Mouse (Mus musculus) gastrocnemius, adult 2 months (tissue): Measurements from ENCODE around the gene Fchsd2. TPM values are rescaled to one million over a fixed set of nuclear protein-coding genes. Genes with fewer than 3 reads are reported as not detected.
A peak's percentile ranks its signal among the peaks of the same experiment; 100 is the strongest.

Source experiments
- DNase-seq: peaks from one replicate; pipeline ENCODE4 v3.0.0; 2022
- H3K27ac ChIP-seq: fragments of 200-600 bp; 2 replicates; pipeline ENCODE4 v1.8.1; 2022; ENCODE audit warnings: mild to moderate bottlenecking
- H3K4me3 ChIP-seq: fragments of 200-600 bp; 2 replicates; pipeline ENCODE4 v1.8.1; 2022; ENCODE audit warnings: mild to moderate bottlenecking, moderate library complexity
- CTCF ChIP-seq: fragments of 200-600 bp; IDR thresholded peaks from 2 replicates; pipeline ENCODE4 v1.8.1; 2022; ENCODE audit warnings: antibody characterized with exemption, mild to moderate bottlenecking, moderate library complexity
- intact Hi-C: fragments of 180-260 bp; cut with DNase I; formaldehyde crosslinking; loops from one replicate; pipeline ENCODE4 v1.15.1; 2025
- total RNA-seq, 2 experiments: library from RNA; stranded (reverse); gene quantifications; 2 replicates each; pipeline ENCODE4 v1.2.3; 2021

Fchsd2 gene
- total RNA-seq, 2 experiments from 2014 or later = 3.7 to 7.1 TPM

GRCm38 (mm10) chr7:101062246-101062645 is 30.4 kb upstream of the Fchsd2 start:
- Histone ChIP-seq H3K4me3 (no peak overlapping the region), H3K27ac (peak overlapping the region; percentile 73)
- no peak for TF ChIP-seq CTCF
- DNase-seq = peak; percentile 63
- intact Hi-C loops = loop anchor here (5.0 kb wide), 1 partner anchor 310 kb away; no protein-coding TSS in a partner anchor

DNA sequence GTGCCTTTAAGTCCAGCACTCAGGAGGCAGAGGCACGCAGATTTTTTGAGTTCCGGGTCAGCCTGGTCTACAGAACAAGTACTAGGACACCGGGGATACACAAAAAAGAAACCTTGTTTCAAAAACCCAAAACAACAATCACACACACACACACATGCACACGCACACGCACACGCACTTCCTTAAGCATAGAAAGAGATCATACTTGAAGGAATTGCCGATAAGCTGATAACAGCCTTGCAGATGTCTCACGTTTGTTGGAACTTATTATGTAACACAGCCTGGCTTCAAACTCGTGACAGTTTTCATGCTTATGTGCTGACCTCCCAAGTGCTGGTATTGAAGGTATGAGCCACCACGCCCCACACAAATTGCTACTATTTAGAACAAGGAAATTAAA is 29.1 kb upstream of the Fchsd2 start:
- no peak overlapping the region for H3K27ac ChIP-seq
- no peak for TF ChIP-seq CTCF
- intact Hi-C loops = loop anchor here (5.0 kb wide), 1 partner anchor 309 kb away; no protein-coding TSS in a partner anchor
- no peak overlapping the region for H3K4me3 ChIP-seq
- no peak for DNase-seq

GRCm38 (mm10) chr7:101064697-101065688 is 27.7 kb upstream of the Fchsd2 start:
- no peak for TF ChIP-seq CTCF
- no peak overlapping the region for H3K4me3 ChIP-seq
- intact Hi-C loops = loop anchor here (5.0 kb wide), 2 partner anchors 42 to 307 kb away; no protein-coding TSS in a partner anchor
- no peak overlapping the region for H3K27ac ChIP-seq
- DNase-seq = no peak

- Histone ChIP-seq H3K27ac (no peak overlapping the region), H3K4me3 (no peak overlapping the region)
- DNase-seq = no peak
- TF ChIP-seq CTCF = no peak
- intact Hi-C loops = loop anchor here (5.0 kb wide), 1 partner anchor 41 kb away; no protein-coding TSS in a partner anchor
Measured at GRCm38 (mm10) chr7:101066009-101066408, 26.7 kb upstream of the Fchsd2 start.

DNA sequence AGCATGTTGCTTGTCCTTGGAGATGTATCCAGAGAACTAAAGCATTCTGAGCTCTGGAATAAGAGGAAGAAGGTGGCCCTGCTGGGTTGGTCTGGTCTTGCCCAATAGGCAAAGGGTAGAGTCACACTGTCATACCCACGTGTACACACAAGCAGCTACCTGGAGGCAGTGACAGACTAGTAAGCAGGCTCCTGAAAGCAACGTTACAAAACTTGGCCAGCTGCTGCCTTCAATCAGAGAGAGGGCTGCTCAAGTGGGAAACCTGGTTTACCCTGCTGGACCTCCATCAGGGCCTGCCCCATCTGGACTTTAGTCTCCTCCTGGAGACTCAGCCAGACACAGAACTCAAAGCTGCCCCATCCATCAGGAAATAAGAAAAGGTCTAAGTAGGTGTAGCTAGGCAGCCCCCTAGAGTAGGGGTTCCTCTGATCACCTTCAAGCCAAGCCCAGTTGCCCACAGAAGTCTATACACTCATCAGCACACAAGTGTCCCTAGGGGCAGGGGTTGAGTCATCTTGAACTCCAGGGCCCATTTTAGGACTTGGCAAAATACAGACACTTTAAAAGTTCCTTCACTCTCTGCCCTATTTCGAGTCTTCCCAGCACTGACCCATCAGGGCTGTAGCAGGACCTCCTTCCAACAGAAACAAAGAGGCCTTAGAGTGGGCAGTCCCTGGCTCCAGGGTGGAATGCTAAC is 25.9 kb upstream of the Fchsd2 start:
- H3K27ac ChIP-seq = peak overlapping the region; percentile 38
- intact Hi-C loops = loop anchor here (5.0 kb wide), 1 partner anchor 41 kb away; no protein-coding TSS in a partner anchor
- H3K4me3 ChIP-seq = no peak overlapping the region
- no peak for DNase-seq
- TF ChIP-seq CTCF = no peak

DNA sequence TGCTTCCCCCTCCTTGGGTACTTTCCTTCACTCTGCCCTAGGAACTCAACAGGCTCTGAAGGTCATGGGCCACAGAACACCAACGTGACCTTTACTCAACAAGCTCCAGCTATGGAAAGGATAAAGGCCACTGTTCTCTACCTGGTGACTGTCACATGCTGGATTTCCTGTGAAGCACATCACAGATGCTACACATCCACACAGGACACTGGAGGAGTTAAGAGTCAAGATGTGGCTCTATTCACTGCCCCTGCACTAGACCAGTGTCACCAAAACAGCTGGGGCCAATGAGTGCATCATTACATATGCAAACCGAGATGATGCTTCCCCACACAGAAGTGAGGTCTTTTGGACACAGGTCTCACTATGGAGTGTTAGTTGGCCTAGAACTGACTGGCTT is 25.1 kb upstream of the Fchsd2 start:
- no peak for TF ChIP-seq CTCF
- no peak for DNase-seq
- intact Hi-C loops = loop anchor here (5.0 kb wide), 1 partner anchor 40 kb away; no protein-coding TSS in a partner anchor
- Histone ChIP-seq H3K4me3 (no peak overlapping the region), H3K27ac (peak overlapping the region; percentile 38)

DNA sequence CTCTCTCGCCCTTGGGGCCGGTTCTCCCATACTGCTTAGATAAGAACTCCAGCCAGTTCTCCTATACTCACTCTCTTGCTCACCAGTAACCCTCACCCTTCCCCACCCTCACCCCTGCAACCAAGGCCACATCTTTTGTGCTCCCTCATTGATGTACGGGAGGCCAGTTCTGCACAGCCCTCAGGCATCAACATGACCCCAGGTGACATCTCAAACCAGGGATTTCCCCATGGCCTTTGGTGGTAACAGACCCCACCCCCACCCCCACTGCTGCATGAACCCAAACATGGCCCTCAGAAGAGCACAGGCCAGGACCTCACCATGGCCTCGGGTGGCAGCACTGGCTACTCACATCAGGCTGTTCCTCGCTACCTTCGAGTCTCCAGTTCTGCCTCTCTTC is 23.4 kb upstream of the Fchsd2 start:
- H3K27ac ChIP-seq = no peak overlapping the region
- intact Hi-C loops = loop anchor here (5.0 kb wide), 1 partner anchor 38 kb away; no protein-coding TSS in a partner anchor

DNA sequence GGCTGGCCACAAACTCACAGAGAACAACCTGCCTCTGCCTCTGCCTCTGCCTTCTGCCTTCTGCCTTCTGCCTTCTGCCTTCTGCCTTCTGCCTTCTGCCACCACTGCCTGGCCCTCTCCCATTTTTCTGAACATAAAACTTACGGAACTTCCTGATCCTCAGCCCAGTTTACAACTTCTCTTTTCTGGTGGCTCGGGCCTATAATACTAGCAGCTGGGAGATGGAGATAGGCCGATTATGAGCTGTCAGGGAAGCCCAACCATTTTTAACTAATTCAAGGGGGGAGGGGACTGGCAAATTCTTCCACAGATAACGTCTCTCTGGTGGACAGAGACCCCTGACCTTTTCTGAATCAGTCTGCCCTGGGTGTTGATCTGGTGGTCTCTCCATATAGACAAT is 22.3 kb upstream of the Fchsd2 start:
- DNase-seq = no peak
- intact Hi-C loops = no loop called here
- no peak for TF ChIP-seq CTCF
- 0 out of 2 replicates have a peak overlapping the region, but pooled peaks have one; percentile 10 for H3K27ac ChIP-seq
- no peak overlapping the region for H3K4me3 ChIP-seq

More for the DNA sequence above, 23.4 kb upstream of the Fchsd2 start:
- no peak for TF ChIP-seq CTCF
- H3K4me3 ChIP-seq = no peak overlapping the region
- no peak for DNase-seq

DNA sequence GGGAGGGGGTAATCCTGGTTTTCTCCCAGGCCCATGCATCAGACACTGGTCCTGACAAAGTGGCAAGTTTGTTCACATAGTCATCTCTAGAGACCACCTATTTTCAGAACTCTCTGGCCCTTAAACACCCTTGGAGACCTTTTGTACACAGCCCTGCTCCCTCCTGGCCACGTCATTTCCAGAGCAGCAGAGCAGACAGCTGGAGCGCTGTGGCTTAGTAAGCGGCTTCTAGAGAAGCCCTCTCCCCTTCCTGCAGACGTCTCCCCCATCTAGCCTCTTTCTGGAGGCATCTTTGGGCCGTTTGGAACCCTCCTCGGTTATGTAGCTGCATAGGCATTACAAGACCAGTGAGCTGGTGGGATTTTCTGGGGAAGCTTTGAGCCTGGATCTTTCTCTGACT is 21.6 kb upstream of the Fchsd2 start:
- no peak overlapping the region for H3K27ac ChIP-seq
- no peak for TF ChIP-seq CTCF
- intact Hi-C loops = no loop called here
- no peak for DNase-seq
- no peak overlapping the region for H3K4me3 ChIP-seq

GRCm38 (mm10) chr7:101072123-101072740 is 20.4 kb upstream of the Fchsd2 start:
- Histone ChIP-seq H3K27ac (no peak overlapping the region), H3K4me3 (no peak overlapping the region)
- TF ChIP-seq CTCF = no peak
- no peak for DNase-seq
- intact Hi-C loops = no loop called here

DNA sequence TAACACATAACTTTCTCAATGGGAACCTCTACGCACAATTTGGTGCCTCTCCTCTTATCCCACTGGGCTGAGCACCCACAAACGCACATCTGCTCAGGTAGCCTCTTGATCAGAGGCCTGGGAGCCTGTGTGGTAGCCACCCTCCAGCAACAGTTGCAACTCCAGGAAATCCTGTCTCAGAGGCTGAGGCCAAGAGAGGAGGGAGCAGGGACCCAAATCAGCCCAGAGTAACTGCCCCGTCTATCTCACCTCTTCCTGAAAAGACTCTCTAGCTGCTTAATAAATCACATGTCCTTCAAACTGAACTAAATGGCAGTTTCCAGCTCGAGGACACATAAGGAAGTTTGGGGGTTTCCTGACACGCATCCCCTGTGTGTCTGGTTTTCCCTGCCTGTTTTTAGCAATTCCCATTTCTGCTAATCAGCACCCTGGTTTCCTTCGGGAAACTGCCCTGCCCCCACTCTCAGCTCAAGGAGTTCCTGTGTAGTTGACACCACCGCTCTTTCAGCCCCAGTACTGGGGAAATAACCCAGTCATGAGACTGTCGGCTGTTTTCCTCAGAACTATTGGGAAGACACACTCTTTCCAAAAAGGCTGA is 18.4 kb upstream of the Fchsd2 start:
- no peak overlapping the region for H3K4me3 ChIP-seq
- intact Hi-C loops = no loop called here
- no peak for DNase-seq
- TF ChIP-seq CTCF = no peak
- H3K27ac ChIP-seq = no peak overlapping the region
